Mouse (Mus musculus): ENCODE data around the gene Kirrel3. TPM values are rescaled to one million over a fixed set of nuclear protein-coding genes. Genes with fewer than 3 reads are reported as not detected.

Gene Kirrel3
- total RNA-seq, 2 experiments from 2014 or later: 43.9 to 50.2 TPM

- DNase-seq (ENCODE audit: low spot score in 2 of 2): no peak
These were observed 108.2 kb downstream of the Kirrel3 start for GRCm38 (mm10) chr9:34593889-34594288.

GRCm38 (mm10) chr9:34600326-34600725 lies 114.6 kb downstream of the Kirrel3 start:
- no peak for DNase-seq (ENCODE audit: low spot score in 2 of 2)

- DNase-seq (ENCODE audit: low spot score in 2 of 2): no peak
These were observed 118.1 kb downstream of the Kirrel3 start for GRCm38 (mm10) chr9:34603750-34604149.

GRCm38 (mm10) chr9:34604931-34605330 lies 119.2 kb downstream of the Kirrel3 start:
- no peak for DNase-seq (ENCODE audit: low spot score in 2 of 2)

- DNase-seq (ENCODE audit: low spot score in 2 of 2): no peak
These were observed 119.8 kb downstream of the Kirrel3 start for GRCm38 (mm10) chr9:34605486-34605885.

GRCm38 (mm10) chr9:34607976-34608375 lies 122.3 kb downstream of the Kirrel3 start:
- DNase-seq (ENCODE audit: low spot score in 2 of 2): no peak

- DNase-seq (ENCODE audit: low spot score in 2 of 2): peak; percentile 40 to 69
These were observed 127.4 kb downstream of the Kirrel3 start for GRCm38 (mm10) chr9:34612886-34613769.

GRCm38 (mm10) chr9:34618099-34618498 lies 132.4 kb downstream of the Kirrel3 start:
- peak in 1 of 2 experiments; percentile 18 for DNase-seq (ENCODE audit: low spot score in 2 of 2)

GRCm38 (mm10) chr9:34619913-34620312 lies 134.2 kb downstream of the Kirrel3 start:
- no peak for DNase-seq (ENCODE audit: low spot score in 2 of 2)

- DNase-seq (ENCODE audit: low spot score in 2 of 2): no peak
These were observed 137.8 kb downstream of the Kirrel3 start for GRCm38 (mm10) chr9:34623526-34623925.

GRCm38 (mm10) chr9:34624021-34624420 lies 138.3 kb downstream of the Kirrel3 start:
- DNase-seq (ENCODE audit: low spot score in 2 of 2): no peak

- no peak for DNase-seq (ENCODE audit: low spot score in 2 of 2)
These were observed 143.1 kb downstream of the Kirrel3 start for GRCm38 (mm10) chr9:34628841-34629240.

GRCm38 (mm10) chr9:34635696-34636095 lies 150.0 kb downstream of the Kirrel3 start:
- no peak for DNase-seq (ENCODE audit: low spot score in 2 of 2)

GRCm38 (mm10) chr9:34643917-34644316 lies 158.2 kb downstream of the Kirrel3 start:
- DNase-seq (ENCODE audit: low spot score in 2 of 2): no peak

- DNase-seq (ENCODE audit: low spot score in 2 of 2): no peak
These were observed 158.7 kb downstream of the Kirrel3 start for GRCm38 (mm10) chr9:34644392-34644791.

GRCm38 (mm10) chr9:34646831-34647230 lies 161.1 kb downstream of the Kirrel3 start:
- no peak for DNase-seq (ENCODE audit: low spot score in 2 of 2)

- DNase-seq (ENCODE audit: low spot score in 2 of 2): no peak
These were observed 166.6 kb downstream of the Kirrel3 start for GRCm38 (mm10) chr9:34652278-34652677.

- no peak for DNase-seq (ENCODE audit: low spot score in 2 of 2)
These were observed 167.4 kb downstream of the Kirrel3 start for GRCm38 (mm10) chr9:34653141-34653540.

- DNase-seq (ENCODE audit: low spot score in 2 of 2): no peak
These were observed 174.9 kb downstream of the Kirrel3 start for GRCm38 (mm10) chr9:34660566-34660965.

GRCm38 (mm10) chr9:34663412-34663811 lies 177.7 kb downstream of the Kirrel3 start:
- DNase-seq (ENCODE audit: low spot score in 2 of 2): no peak

- DNase-seq (ENCODE audit: low spot score in 2 of 2): peak in 1 of 2 experiments; percentile 28
These were observed 179.9 kb downstream of the Kirrel3 start for GRCm38 (mm10) chr9:34665361-34666129.

GRCm38 (mm10) chr9:34667182-34667581 lies 181.5 kb downstream of the Kirrel3 start:
- DNase-seq (ENCODE audit: low spot score in 2 of 2): no peak

Measured in layer of hippocampus, postnatal 14 days (tissue).